In genomic region chr2:164916820-164917219, GRCm38 (mm10) we compare ENCODE assay signal across 27 mouse cellular contexts. TPM values are rescaled to one million over a fixed set of nuclear protein-coding genes. Genes with fewer than 3 reads are reported as not detected.
A peak's percentile ranks its signal among the peaks of the same experiment; 100 is the strongest.
DNase-seq lines count a peak whose midpoint lies in the region; TF ChIP-seq lines count a peak whose summit lies in the region.
"Had no signal": no experiment of that assay in that cellular context is flagged by ENCODE, and none has a peak within 500 bp of the region (broad histone marks: within the 10 kb centered on the region; RNA-seq: fewer than 3 reads in every experiment).

No protein-coding gene starts in this region.

- H3K4me1 ChIP-seq in cerebellum, adult 2 months (ENCODE audit: control insufficient read depth, insufficient read depth, low read length): peaks cover 5% of the 10 kb centered on the region; the same call in 1 of the 2 replicates

- TF ChIP-seq POLR2A in cerebellum, adult 2 months (IDR thresholded peaks at IDR 0.05; ENCODE audit: borderline replicate concordance, insufficient read depth, low read length): no peak

- H3K27ac ChIP-seq in cerebellum, adult 2 months (ENCODE audit: insufficient read depth, low read length): no peak overlapping the region
- H3K27ac ChIP-seq: gastrocnemius, adult 2 months; heart, adult 2 months; heart, embryonic 13.5 days; hindbrain, embryonic 10.5 days; hindbrain, embryonic 15.5 days; kidney, embryonic 15.5 days; stomach, embryonic 15.5 days had no signal

- H3K4me3 ChIP-seq in cerebellum, adult 2 months (replicated peaks; ENCODE audit: insufficient read depth, low read depth, low read length): no peak overlapping the region
- H3K4me3 ChIP-seq: gastrocnemius, adult 2 months; heart, adult 2 months; heart, embryonic 13.5 days; hindbrain, embryonic 10.5 days; hindbrain, embryonic 15.5 days; kidney, embryonic 15.5 days; stomach, embryonic 15.5 days had no signal

- H3K27me3 ChIP-seq in cerebellum, adult 2 months (ENCODE audit: control insufficient read depth, insufficient read depth, low read length): no peaks in the 10 kb centered on the region
- H3K27me3 ChIP-seq: CH12.LX; heart, embryonic 13.5 days; hindbrain, embryonic 15.5 days; kidney, embryonic 15.5 days; stomach, embryonic 15.5 days had no signal

- DNase-seq in lung, postnatal 36 days: peak; percentile 23
- no peak for DNase-seq in lung, adult 18-20 months
- DNase-seq in NIH3T3 (ENCODE audit: low read depth): peak; percentile 34
- peak; percentile 33 to 38 for DNase-seq in monocyte, adult 2 months (ENCODE audit: low read depth in 1 of 2, low spot score in 2 of 2)
- no peak for DNase-seq in heart, postnatal 4 days
- DNase-seq in frontal cortex, postnatal 14 days (ENCODE audit: low spot score in 2 of 2): no peak
- DNase-seq in cerebellum, adult 2 months: no peak
- DNase-seq: adrenal gland, postnatal 10 days; cerebellum, adult 11 months; cerebellum, postnatal 25 days; gastrocnemius, adult 2 months; gastrocnemius, postnatal 36 days; heart, adult 2 months; heart, postnatal 10 days; kidney, adult 18-20 months; kidney, postnatal 25 days; lung, adult 2 months; lung, postnatal 10 days; retina, postnatal 1 day; right cerebral cortex, postnatal 14 days; thymus, postnatal 25 days had no signal

- 91% methylated on average over 5 of the region's 5 CpGs for WGBS in cerebellum, adult 2 months

- TF ChIP-seq CTCF in cerebellum, adult 2 months (IDR thresholded peaks at IDR 0.05; ENCODE audit: borderline replicate concordance, insufficient read depth, low read depth, low read length): no peak

RNA-seq across cellular contexts. Expression of gene Zfp335, which starts 5.3 kb away (rescaled TPM):
- 10 to 100 TPM; 14.7 to 15.8 TPM for total RNA-seq in heart, postnatal 4 days (2021)
- polyA plus RNA-seq in cerebellum, adult 2 months (2012; rRNA removed): 32.0 and 34.7 TPM in 2 replicates

RNA-seq across cellular contexts. Expression of gene Mmp9, which starts 23.8 kb away (rescaled TPM):
- under 1 TPM; 0.48 to 0.63 TPM for total RNA-seq in heart, postnatal 4 days (2021)
- polyA plus RNA-seq in cerebellum, adult 2 months (2012; rRNA removed): 3.3 and 3.7 TPM in 2 replicates
- total RNA-seq: CH12.LX had no signal

RNA-seq across cellular contexts. Expression of gene Pcif1, which starts 37.7 kb away (rescaled TPM):
- 10 to 100 TPM; 47.0 to 48.2 TPM for total RNA-seq in heart, postnatal 4 days (2021)
- 54.9 and 56.3 TPM in 2 replicates for polyA plus RNA-seq in cerebellum, adult 2 months (2012; rRNA removed)

RNA-seq across cellular contexts. Expression of gene Slc12a5, which starts 43.8 kb away (rescaled TPM):
- 1 to 10 TPM in 1 of 2 experiments, under 1 TPM in 1; 0.90 to 1.1 TPM for total RNA-seq in heart, postnatal 4 days (2021)
- polyA plus RNA-seq in cerebellum, adult 2 months (2012; rRNA removed): 386 and 396 TPM in 2 replicates

RNA-seq across cellular contexts. Expression of gene Pltp, which starts 59.3 kb away (rescaled TPM):
- total RNA-seq in heart, postnatal 4 days (2021): 10 to 100 TPM; 13.2 to 20.5 TPM
- 203 and 218 TPM in 2 replicates for polyA plus RNA-seq in cerebellum, adult 2 months (2012; rRNA removed)

Comparison
In these comparisons a context has a peak if more than half of its experiments do, and no peak if none do; other contexts are left out.
1. DNase-seq: peak in lung, postnatal 36 days (single experiment), NIH3T3 (single experiment) and monocyte, adult 2 months (2 of 2); none in lung, adult 18-20 months (0 of 2), heart, postnatal 4 days (single experiment), frontal cortex, postnatal 14 days (0 of 2) and cerebellum, adult 2 months (0 of 2).